Mouse (Mus musculus) A20 (cell line): ENCODE results near the gene Tnfrsf22.
A peak's percentile ranks its signal among the peaks of the same experiment; 100 is the strongest.

ENCODE experiments used
- DNase-seq: peaks from one replicate; pipeline ENCODE4 v3.0.0-alpha.2; 2011; ENCODE audit warnings: low read depth, low spot score

Gene Tnfrsf22

DNA sequence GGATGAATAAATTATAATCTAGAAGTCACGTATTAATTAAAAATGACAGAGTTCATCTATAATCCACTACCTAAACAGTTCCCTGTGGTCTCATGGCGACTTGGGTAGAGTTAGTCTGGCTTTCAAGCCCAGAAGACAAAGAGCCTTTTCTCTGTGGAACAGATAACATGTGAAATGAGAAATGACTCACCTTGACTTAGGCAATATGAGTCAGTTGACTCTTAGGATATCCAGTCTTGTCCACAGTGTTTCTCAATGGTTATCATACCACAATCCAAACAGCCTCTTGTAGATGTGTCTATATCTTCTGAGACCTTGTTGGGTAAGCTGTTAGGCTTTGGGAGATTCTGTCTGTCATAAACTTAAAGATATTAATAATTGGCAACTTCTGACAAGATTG is 18.0 kb downstream of the Tnfrsf22 start:
- DNase-seq = no peak

DNA sequence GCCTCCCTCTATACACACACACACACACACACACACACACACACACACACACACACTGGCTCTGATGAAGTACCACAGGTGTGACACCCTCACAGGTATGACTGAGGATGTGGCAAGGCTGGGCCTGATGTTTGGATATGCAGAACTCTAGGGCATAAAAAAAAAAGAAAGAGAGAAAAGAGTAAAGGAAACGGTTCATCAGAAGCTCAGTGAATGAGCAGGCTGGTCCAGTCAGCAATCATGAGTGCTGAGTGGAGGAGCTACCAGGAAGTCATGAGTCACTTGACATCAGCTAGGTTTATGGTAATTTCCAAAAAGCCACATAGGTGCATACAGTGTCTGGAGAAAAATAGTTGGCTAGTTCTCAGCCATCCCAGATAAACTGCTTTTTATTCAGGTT is 20.0 kb downstream of the Tnfrsf22 start:
- DNase-seq = no peak

DNA sequence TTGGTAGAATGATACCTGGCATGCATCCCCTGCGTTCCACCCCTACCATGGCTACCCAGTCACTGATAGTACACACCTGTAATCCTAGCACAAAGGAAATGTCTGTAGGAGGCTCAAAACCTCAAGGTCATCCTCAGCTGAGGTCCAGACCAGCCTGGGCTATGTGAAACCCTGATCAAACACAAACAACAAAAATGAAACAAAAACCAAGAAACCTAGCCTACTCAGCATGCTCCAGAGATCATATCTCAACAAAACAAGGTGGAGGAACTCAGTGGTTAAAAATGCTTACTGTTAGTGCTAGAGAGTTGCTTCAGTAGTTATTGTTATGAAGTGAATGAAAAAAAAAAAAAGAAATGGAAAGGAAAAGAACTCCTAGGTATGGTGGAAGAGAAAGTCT is 20.9 kb downstream of the Tnfrsf22 start, which contains the start of gene Tnfrsf26:
Gene Tnfrsf26, minus strand, starts transcription at position 183 of the 400 bp plus-strand sequence.
- DNase-seq = no peak

DNA sequence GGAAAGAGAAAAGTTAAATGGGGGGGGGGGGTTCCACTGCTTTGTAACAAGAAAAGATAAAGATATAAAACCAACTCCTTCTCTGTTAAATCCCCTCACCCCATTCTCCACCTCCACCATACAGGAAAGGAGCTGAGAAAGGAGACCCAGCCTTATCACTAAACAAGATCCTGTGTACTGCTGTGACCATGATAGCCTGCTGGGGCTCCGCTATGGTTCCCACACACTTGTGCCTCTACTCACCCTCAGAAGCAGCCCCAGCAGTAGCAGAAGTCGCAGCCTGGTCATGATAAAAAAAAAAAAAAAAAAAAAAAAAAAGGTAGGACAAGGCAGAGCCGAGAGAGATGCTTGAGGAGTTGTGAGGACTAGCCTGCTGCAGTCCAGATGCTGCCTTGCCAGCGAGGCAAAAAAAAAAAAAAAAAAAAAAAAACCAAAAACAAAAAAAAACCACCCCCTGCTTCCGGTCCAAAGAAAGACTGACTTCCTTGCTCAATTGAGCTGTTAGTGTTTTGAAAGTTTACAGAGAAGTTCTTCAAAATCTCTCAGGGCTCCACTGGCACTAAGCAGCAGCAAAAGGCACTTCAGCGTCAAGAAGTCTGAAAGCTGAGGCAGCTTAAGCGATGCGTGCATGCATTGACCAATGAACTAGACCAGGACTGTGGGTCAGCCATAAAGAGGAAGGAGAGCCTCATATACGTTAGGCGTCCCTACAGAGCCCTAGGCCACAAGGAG is 21.7 kb downstream of the Tnfrsf22 start:
- peak; percentile 75 for DNase-seq

DNA sequence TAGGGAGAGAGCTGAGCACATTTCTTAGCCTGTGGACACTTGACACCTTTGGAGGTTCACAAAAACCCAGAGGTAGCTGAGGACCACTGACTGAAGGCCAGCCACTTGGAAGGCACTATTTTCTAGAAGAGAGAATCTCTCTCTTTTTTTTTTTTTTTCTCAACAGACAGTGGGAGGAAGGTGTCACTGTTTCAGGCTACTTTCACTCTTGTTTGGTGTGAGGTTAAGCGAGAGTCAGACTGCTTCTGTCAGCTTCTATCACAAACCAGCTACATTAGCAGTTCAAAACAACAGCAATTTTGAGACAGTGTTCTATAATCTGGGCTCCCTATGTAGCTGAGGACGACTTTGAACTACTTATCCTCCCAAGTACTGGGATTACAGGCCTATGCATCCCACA is 23.3 kb downstream of the Tnfrsf22 start:
- no peak for DNase-seq

DNA sequence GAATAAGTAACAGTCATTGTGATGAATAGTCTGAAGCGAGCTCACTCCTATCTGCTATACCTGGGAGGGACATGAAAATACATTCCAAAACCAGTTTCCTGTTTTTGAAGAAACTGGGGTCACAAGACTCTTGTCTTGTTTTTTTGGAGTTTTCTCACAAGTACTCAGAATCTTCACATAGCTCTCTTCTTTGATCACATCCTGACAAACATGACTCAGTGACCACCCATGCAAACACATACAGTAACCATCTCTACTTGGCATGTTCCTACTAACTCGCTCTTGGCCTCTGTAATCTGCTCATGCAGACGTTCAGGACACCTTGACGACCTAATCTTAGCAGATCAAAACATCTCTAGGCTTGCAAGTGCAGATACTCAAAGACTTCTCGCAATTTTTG is 24.3 kb downstream of the Tnfrsf22 start:
- DNase-seq = no peak

DNA sequence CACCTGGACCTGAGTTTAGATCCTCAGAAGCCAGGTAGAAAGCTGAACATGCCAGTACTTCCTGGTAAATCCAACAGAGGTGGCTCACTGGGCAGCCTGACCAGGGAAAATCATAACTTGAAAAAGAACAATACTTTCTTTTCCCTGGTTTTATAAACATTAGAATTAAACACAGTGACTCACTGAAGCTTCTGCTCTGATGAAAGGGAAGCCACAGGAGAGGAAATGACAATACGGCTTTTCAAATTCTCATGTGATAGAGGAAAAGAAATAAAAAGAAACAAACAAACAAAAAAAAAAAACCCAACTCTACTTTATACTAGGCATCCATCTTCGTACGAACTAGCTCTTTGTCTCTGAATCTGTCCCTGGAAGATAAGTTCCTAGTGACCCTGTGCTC is 24.9 kb downstream of the Tnfrsf22 start:
- DNase-seq = no peak

DNA sequence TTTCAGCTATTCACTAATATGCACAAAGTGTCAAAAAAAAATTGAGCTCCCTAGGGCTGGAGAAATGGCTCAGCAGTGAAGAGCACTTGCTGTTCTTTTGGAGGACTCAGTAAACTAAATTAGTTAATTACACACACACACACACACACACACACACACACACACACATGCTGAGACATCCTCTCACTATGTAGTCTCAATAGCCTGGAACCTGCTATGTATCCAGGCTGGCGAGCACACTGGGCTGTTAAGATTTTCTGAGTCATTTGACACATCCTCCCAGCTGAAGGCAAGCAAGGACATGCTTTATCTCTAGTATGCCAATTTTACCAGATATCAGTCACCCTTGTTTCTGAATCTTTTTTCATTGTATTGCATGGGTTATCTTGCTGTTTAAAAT is 28.5 kb downstream of the Tnfrsf22 start:
- DNase-seq = no peak

DNA sequence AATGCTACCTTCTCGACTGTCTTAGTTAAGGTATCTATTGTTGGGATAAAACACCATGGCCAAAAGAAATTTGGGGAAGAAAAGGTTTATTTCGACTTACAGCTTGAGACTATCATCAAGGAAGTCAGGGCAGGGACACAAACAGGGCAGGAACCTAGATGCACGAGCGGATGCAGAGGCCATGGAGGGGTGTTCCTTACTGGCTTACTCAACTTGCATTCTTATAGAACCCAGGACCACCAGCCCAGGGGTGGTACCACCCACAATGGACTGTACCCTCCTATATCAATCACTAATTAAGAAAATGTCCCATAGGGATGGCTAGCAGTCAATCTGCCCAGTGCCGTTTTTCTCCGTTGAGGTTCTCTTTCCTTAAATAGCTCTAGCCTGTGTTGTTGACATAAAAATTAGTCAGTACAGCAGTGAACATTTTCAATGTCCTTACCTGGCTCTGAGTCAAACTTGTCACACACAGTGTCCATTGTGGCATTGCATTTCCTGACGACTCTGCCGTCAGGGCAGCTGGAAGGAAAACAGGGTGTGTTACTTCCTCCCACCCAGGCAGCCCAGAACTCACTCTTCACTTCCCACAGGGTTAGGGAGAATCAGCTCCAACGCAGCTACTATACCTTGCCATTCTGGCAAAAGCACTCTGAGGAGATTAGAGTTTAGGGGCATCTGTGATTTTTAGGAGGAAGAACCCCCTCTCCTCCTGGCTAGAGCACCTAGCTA is 34.9 kb downstream of the Tnfrsf22 start:
- no peak for DNase-seq

DNA sequence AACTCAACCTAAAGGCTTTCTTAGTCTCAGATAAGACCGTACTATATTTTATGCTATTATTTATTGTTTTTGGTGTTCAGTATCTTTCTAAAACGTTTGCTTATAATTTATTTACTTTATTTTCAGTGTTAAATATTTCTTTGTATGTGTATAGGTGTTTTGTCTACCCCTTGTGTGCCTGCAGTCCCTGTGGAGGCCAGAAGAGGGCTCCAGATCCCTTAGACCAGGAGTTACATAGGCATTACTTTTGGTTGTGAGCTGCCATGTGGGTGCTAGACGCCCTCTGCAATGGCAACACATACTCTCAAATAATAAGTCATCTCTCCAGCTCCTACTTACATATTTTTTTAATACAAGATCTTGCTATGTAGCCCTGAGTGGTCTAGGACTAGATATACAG is 37.2 kb downstream of the Tnfrsf22 start:
- peak; percentile 56 for DNase-seq

DNA sequence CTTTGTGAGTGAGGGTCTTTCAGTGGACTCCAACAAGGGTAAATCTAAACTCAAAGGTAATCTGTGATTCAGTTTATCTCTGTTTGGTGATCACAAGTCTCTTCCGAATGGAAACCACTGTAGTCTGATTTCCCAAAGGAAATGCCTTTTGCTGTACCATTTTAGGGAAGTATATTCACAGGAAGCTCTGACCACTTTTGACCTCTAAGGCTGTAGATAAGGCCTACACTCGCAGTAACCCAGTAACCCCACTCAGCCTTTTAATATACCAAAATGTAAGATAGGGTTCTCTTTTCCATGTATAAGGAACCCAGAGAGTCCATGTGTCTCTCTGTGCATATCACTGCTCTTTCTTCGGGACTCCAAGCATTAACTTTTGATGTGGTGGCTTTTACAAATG is 44.1 kb downstream of the Tnfrsf22 start:
- no peak for DNase-seq

DNA sequence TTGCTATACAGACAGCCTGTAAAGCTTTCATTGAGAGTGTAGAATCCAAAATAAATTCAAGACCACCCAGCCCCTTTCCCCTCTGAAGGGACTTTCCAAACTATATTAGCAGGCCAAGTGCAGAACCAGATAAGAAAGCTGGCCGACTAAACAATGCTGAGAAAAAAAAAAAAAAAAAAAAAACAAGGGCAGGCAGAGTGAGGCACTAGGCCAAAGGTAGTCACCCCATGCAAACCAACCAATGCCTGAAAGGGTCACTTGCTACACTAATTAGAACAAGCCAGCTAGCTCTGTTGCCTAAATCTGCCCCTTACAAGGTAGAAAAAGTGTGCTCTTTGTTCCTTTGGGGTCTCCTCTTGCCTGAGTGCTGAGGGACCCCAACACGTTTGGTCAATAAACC is 44.6 kb downstream of the Tnfrsf22 start:
- DNase-seq = no peak

DNA sequence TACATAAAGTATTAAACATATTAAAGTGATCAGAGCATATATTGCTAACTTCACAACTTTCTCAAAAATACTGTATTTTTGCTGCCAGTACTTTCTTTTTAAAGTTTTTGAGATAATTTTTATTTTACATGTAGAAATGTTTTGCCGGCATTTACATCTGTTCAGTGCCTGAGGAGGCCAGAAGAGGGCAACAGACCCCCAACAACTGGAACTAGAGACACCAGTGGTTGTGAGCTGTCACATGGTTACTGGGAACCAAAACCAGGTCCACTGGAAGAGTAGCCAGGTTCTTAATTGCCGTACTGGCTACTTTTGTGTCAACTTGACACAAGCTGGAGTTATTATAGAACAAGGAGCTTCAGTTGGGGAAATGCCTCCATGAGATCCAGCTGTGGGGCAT is 47.8 kb downstream of the Tnfrsf22 start:
- peak; percentile 60 for DNase-seq

DNA sequence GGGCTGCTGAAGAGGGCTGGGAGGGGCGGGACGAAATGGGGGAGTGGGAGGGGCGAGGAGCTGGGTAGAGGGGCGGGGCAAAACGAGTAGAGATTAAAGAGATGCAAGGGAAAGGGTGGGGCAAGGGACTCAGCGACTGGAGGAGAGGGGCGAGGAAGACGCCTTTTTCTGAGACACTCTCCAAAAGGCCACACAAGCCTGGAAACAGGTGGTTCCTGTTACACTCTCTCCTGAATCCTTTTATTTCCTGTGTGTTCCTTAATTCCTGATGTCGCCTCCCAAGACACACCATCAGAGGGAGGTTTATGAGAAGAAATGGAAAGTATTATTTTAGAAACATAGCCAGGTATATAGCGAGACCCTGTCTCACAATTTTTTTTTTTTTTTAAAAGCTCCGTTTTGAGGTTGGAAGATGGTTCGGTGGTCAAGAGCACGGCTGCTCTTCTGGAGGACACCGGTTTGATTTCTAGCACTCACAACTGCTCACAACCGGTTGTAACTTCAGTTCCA is 49.2 kb downstream of the Tnfrsf22 start:
- no peak for DNase-seq

DNA sequence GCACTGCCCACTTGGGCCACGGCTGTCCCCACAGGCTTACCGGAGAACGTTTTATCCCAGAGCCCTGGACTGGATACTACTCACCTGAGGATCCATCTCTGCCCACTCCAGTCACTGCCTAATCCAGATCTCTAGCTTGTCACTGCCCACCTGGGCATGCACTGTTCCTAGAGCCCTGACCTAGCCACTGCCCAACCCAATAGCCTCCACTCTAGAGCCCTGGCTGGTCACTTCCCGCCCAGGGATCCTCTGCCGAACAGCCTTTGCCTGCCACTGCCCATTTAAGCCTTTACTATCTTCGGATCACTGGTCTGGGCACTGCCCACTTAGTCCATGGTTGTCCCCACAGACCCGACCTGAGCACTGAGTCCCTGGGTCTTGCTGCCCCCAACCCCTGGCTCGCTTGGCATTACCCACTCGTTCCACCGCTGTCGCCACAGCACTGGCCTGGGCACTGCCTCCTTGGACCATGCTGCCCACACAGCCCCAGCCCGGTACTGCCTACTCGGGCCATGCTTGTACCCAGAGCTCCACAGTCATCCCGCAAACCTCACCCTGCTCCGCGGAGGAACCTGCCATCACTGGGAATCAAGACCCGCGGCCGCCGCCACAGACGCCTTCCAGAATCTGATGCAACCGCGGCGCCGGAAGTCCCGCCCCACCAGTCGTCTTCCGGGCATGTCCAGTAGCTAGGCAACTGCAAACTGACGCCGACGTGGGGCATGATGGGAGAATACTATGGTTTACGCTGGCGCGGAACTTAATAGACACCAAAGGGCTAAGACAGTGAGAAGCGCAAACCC is 49.8 kb downstream of the Tnfrsf22 start, which contains the start of gene Cars:
Gene Cars, minus strand, starts transcription at position 663 of the 803 bp plus-strand sequence.
- peak; percentile 97 for DNase-seq

DNA sequence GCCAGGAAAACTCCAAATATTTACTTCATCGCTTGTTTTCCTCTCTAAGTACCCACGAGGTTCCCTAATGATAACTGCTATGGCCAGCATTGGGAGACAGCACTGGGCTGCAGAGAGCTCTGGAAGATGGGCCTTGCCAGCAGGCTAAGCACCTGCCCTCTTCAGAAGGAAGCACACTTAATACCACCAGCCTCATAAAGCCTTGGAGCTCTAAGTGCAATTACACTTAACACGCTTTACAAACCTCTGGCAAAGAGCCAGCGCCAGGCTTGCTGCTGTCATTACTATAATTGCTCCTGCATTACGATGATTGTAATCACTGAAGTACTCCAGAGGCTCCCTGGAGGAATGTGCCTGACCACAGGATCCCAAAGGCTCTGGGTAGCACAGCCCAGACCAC is 54.6 kb downstream of the Tnfrsf22 start:
- DNase-seq = no peak

DNA sequence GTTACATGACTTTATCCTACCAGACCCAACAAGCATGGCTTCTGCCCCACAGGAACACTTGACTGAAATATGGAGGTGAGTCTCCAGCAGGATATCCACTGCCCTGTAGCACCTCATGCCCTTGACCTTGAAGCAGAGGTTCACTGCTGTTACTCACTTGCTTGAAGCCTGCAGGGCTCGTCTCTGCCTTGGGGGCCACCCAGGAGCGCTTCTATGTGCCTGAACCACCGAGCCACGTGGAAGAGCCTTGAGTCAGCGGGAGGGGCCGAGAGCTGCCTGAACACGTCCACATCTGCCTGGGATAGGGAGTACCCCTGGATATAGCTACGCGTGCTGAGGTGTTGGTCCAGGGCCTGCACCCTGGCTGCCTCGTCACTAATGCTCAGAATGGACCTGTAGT is 57.2 kb downstream of the Tnfrsf22 start:
- DNase-seq = no peak

DNA sequence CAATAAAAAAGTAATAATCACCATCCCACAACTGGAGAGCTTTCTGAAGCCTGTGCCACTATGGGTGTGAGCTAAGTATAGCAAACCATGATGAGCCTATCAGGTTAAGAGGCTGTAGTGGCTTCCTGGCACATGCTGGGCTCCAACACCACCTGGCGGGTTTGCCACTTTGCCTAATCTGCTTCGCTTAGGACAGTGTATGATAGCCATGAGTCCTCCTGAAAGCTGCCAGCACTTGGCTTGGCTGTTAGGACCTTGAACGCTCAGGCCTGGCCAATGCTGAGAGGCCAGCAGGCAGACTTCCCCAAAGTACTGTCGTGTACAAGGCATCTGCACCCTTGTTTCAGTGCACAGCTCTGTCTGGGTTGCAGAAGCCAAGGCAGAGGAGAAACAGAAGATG is 61.5 kb downstream of the Tnfrsf22 start:
- no peak for DNase-seq

DNA sequence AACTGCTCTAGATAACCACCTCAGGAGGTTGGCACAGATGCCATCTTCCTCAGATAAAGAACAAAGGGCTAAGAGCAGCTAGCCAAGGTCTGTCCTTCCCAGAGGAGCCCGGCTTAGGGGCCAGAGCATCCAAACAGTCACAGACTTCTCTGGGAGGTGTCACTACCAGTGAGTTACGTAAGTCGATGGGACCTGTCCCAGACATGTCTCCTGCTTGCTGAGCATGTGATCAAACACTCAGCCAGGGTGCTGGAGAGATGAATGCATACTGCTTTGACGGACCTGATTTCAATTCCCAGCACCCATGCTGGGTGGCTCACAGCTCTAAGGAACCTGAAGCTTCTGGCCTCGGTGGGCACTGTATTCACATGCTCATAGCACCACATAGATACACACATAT is 61.9 kb downstream of the Tnfrsf22 start:
- DNase-seq = no peak
